Mouse (Mus musculus) E14TG2a.4 (cell line): ENCODE results near the gene Rsph1.
A peak's percentile ranks its signal among the peaks of the same experiment; 100 is the strongest.

Experiments used
- H3K27me3 ChIP-seq: 2 replicates; pipeline ENCODE4 v1.6.1; 2014; ENCODE audit warnings: low read length, control low read depth; ENCODE audit not compliant: insufficient read depth
- H3K36me3 ChIP-seq: 2 replicates; pipeline ENCODE4 v1.6.1; 2014; ENCODE audit warnings: low read length, control low read depth; ENCODE audit not compliant: insufficient read depth
- H3K4me1 ChIP-seq: replicated peaks from 2 replicates; pipeline ENCODE4 v1.6.1; 2014; ENCODE audit warnings: low read depth, low read length, control low read depth
- H3K4me3 ChIP-seq: replicated peaks from 2 replicates; pipeline ENCODE4 v1.5.1; 2014; ENCODE audit warnings: mild to moderate bottlenecking, low read length
- H3K9me3 ChIP-seq: 2 replicates; pipeline ENCODE4 v1.6.1; 2014; ENCODE audit warnings: low read length, control low read depth
- CTCF ChIP-seq: conservative IDR thresholded peaks from 2 replicates; pipeline ENCODE4 v1.5.1; 2014; ENCODE audit warnings: low read length
- NANOG ChIP-seq: IDR thresholded peaks from 2 replicates; pipeline ENCODE4 v1.6.1; 2014; ENCODE audit warnings: borderline replicate concordance, low read length, mixed read lengths
- POU5F1 ChIP-seq: IDR thresholded peaks from 2 replicates; pipeline ENCODE4 v1.6.1; 2014; ENCODE audit warnings: low read length, borderline replicate concordance

Gene Rsph1

DNA sequence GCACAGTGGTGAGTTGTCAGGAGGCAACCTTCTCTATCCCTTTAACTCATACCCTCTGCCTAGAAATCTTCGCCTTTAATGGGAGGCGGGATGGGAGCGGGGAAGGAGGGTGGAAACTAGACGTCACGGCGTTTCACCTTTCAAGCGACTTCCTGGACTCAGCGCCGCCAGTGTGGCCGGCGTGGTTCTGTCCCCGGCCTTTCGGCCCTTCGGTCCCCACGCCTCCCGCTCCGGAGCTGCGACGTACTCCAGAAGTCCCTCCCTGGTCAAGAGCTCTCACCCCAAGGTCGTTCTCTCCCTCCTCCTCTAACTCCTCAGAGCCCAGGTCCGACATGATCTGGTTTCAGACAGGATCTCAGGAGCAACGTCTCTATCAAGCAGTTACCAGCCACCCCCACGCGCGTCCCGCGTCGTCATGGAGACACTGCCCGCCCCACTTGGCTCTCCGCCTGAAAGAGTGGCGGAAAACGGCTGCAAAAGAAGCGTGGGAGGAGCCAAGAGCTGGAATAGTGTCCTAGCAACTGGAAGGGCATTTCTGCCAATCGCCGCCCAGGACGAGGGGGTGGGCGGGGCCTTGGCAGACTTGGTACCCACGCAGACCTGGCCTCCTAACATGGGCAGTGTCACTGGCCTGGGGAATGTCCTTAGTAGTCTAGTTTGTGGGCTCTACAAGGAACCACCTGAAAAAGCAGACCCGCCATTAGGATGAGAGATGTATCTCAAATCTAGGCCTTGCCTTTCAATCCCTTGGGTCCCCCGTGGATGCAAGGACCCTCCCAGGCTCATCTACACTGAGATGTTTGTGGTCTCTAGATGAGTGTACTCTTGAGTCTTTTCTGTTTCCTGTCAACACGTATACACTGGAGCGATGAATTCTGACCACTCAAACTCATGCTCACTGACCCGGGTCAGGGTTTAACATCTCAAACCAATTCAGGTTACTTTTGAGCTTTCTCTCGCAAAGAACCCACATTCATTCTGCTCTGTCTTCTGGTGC lies at the start of gene Rsph1:
Rsph1 (minus strand) TSS at position 462 of the 997 bp plus-strand sequence.
- Histone ChIP-seq H3K4me1 (peaks cover 62% of the 10 kb centered on the region), H3K9me3 (no peaks in the 10 kb centered on the region), H3K27me3 (no peaks in the 10 kb centered on the region), H3K4me3 (peak within 1 kb of the TSS; percentile 81), H3K36me3 (no peaks in the 10 kb centered on the region)
- TF ChIP-seq POU5F1: no peak
- TF ChIP-seq NANOG: no peak
- no peak for TF ChIP-seq CTCF

DNA sequence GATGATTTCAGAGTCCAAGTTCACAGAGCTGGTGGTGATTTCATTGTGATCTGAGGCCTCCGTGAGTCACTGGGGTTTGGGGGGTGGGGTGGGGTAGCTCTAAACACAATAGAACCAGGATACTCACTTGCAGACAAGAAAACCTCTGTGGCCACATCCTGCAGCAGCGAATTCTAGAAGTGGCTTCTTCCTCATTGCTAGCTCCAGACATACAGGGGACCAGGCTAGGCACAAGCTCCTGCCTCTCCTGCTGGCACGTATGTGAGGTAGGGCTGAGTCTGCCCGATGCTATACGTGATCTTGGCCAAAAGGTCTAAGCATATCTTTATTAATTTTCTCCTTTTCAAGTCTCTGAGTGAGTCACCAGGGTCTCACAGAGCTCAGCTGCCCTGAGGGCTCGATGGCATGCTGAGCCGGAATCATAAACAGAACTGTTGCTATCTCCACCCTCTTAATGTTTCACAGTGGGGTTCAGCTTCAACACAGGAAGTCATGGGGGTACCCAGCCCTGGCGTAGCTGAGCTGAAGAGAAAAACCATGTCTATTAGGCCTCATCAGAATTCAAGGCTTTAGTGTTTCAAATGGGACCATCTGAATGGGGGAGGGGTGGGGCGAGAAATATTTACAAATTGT lies 49.2 kb upstream of the Rsph1 start:
- Histone ChIP-seq H3K4me1 (peaks cover 94% of the 10 kb centered on the region), H3K9me3 (no peaks in the 10 kb centered on the region), H3K4me3 (peak overlapping the region; percentile 64), H3K36me3 (peaks cover 45% of the 10 kb centered on the region), H3K27me3 (no peaks in the 10 kb centered on the region)
- TF ChIP-seq CTCF (no peak), NANOG (peak; percentile 59; the same call in 1 of the 2 replicates)

DNA sequence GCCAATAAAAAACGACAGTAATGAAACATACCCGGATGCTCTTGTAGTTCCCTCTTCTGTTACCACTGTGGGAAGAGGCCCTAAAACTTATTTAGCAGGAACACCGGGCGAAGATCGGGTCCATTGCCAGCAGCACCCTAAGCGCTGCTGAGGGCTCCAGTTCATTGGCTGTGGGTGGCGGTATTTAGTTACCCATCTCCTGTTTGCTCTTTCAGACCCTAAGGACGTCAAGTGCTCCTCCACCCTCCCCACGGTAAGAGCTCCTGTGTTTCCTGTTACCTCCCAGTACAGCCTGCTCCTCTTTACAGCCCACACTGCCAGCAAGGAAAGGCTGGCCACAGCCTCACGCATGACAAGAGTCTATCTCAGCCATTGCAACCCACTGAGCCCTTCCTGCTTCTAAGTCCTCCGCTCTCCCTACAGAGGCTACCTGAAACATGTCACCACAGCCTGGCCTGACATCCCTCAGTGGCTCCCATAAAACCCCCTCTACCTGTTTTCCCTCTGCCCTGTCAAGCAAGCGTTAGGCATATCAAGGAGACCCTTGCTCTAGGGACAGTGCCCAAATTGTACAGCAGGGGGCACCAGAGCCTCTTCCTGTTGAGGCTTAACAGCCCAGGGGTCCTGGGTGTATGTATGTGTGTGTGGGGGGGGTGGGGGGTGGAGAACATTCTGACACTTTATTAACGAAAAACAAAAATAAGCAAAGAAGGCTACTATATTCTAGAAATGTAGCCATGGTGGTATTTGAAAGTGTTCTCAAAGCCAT lies 48.5 kb upstream of the Rsph1 start:
- no peak for TF ChIP-seq NANOG
- peak; percentile 97 for TF ChIP-seq CTCF
- no peak for TF ChIP-seq POU5F1
- Histone ChIP-seq H3K4me3 (peak overlapping the region; percentile 64), H3K4me1 (peaks cover 96% of the 10 kb centered on the region), H3K9me3 (no peaks in the 10 kb centered on the region), H3K27me3 (no peaks in the 10 kb centered on the region), H3K36me3 (peaks cover 45% of the 10 kb centered on the region)

DNA sequence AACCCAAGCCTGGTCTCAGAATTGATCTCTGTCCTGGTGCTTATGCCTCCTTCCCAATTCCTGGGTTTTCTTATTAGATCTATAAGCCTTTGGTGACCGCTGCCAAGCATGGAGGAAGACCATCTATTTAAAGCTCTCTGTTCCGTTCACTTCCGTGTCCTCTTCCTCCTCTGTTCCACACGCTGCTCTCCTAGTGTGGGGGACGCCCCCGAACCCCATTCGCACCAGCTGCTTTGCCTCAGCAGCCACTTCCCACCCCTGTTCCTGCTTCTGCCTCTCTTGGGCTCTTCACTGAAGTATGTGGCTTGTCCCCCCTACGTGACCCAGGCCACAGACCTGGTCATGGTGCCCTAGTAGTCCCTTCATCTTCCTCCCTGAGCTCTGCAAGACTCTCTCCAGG lies 47.0 kb upstream of the Rsph1 start:
- TF ChIP-seq NANOG (no peak), CTCF (no peak), POU5F1 (no peak)
- Histone ChIP-seq H3K36me3 (peaks cover 43% of the 10 kb centered on the region), H3K4me3 (peak overlapping the region; percentile 64), H3K27me3 (no peaks in the 10 kb centered on the region), H3K4me1 (peaks cover 96% of the 10 kb centered on the region), H3K9me3 (no peaks in the 10 kb centered on the region)

DNA sequence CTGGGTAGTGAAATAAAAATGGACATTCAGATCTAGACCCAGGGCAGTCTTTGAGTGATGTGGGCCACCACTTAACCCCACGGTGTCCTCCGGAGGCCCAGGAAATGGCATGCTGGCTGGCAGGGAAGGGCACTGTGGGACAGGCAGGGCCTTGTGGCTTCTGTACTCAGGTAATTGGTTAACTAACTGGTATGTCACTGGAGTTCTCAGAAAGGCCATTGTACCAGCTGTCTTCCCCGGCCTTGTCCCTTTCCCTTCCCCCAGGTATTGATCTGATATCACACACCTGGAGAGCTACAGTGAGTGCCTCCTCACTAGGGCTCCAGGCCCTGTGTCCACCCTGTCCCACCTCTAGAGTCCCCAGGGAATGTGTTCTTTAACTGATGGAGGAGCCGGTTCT lies 46.2 kb upstream of the Rsph1 start:
- Histone ChIP-seq H3K4me3 (peak overlapping the region; percentile 64), H3K4me1 (peaks cover 94% of the 10 kb centered on the region), H3K9me3 (no peaks in the 10 kb centered on the region), H3K36me3 (peaks cover 44% of the 10 kb centered on the region), H3K27me3 (no peaks in the 10 kb centered on the region)
- no peak for TF ChIP-seq CTCF
- no peak for TF ChIP-seq POU5F1
- TF ChIP-seq NANOG: no peak

DNA sequence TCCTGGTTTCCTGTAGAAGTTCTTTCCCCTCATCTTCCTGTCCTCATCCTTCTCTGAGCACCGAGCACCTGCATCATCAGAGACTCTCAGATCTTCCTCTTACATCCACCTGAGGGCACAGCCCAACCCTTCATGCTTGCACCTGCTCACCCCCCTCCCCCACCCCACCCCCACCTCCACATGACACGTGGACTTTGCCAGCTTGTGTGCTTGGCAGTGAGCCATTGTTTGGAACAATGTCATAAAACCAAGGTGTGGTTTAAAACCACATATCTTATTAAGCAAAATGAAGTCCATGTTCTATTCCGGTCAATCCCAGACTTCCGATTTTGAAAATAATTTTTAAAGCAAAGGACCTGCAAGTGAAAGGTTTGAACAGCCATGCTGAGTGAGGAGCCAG lies 45.3 kb upstream of the Rsph1 start:
- H3K27me3 ChIP-seq: no peaks in the 10 kb centered on the region
- H3K36me3 ChIP-seq: peaks cover 40% of the 10 kb centered on the region
- peak overlapping the region; percentile 62 for H3K4me3 ChIP-seq
- H3K9me3 ChIP-seq: no peaks in the 10 kb centered on the region
- H3K4me1 ChIP-seq: peaks cover 95% of the 10 kb centered on the region
- TF ChIP-seq NANOG: no peak
- TF ChIP-seq CTCF: no peak
- no peak for TF ChIP-seq POU5F1

DNA sequence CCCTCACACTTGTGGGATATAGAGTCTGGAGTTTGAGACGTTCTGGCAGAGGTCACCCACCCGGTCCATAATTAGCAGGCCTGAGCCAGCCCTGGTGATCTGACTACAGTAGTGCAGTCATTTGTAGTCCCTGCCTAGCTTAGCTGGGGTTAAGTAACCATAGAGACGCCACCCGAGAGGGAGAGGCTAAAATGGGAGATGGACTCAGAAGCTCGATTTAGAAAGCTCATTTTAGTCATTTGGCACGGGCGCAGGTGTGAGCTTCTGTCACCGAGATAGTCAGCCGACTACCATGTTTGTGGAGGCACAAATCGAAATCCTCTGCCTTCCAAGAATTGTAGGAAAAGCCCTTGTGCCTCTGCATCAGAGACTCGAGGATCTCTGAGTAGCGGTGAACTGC lies 44.2 kb upstream of the Rsph1 start:
- no peaks in the 10 kb centered on the region for H3K9me3 ChIP-seq
- peak overlapping the region; percentile 62; the same call in 1 of the 2 replicates for H3K4me3 ChIP-seq
- H3K4me1 ChIP-seq: peaks cover 95% of the 10 kb centered on the region
- TF ChIP-seq CTCF (no peak), POU5F1 (no peak), NANOG (no peak)
- peaks cover 50% of the 10 kb centered on the region for H3K36me3 ChIP-seq
- H3K27me3 ChIP-seq: no peaks in the 10 kb centered on the region
